Mouse (Mus musculus): ENCODE results near the gene Igfbp3. TPM values are rescaled to one million over a fixed set of nuclear protein-coding genes. Genes with fewer than 3 reads are reported as not detected.

Gene Igfbp3
- polyA plus RNA-seq, 1 experiment from 2014 or later = 7.6 TPM

DNA sequence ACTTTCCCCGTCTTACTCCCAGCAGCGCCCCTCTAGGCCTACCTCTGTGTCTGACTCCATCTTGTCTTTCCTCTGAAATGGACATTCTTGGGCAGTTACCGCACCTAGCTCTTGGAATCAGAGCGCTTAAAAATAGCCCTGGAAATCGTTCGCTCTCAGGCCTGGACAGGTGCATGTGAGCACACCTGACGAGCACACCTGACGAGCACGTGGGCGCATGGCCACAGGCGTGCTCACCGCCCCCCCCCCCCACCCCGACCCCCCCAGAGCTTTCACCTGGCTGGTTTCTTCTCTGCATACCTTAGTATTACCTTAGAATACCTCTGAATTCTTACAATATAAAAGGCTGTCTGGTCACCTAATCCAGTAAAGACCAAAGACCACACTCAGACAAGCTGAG lies 25.3 kb downstream of the Igfbp3 start, which contains the start of gene Gm11985:
Gm11985 (minus strand) TSS at position 101 of the 400 bp plus-strand sequence.
- H3K4me2 ChIP-seq (replicated peaks) = no peak within 1 kb of the TSS
- 0 out of 2 replicates have a peak, but pooled peaks cover 3% of the 10 kb centered on the region for H3K27me3 ChIP-seq
- H3K9ac ChIP-seq (replicated peaks) = no peak within 1 kb of the TSS
- no peaks in the 10 kb centered on the region for H3K9me3 ChIP-seq
- WGBS = 85% methylated on average over 13 of the region's 13 CpGs
- H3K4me1 ChIP-seq = no peaks in the 10 kb centered on the region; the same call in 1 of the 2 replicates
- no peaks in the 10 kb centered on the region for H3K36me3 ChIP-seq
- no peak within 1 kb of the TSS for H3K27ac ChIP-seq (replicated peaks)
- no peak for ATAC-seq (ENCODE audit: low FRiP score, low read depth)
- H3K4me3 ChIP-seq = no peak within 1 kb of the TSS

DNA sequence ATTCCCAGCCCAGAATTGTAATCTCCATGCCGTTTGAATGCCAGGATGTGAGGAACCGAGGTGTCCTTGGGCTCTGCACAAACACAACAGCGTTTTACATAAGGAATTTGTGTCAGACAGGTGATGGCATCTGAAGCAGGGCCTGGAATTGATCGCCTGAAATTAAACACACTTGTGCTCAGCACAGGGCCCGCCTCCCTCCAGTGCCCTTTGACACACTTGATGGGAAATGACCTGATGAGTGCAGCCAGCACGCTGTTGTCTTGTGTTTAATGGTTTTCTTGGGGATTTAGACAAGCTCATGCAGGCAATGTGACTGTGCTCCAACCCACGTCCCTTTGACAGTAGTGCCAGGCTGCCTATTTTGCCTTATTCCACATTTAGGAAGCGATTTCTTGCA lies 26.3 kb downstream of the Igfbp3 start:
- no peak overlapping the region for H3K9ac ChIP-seq (replicated peaks)
- 0 out of 2 replicates have a peak, but pooled peaks cover 3% of the 10 kb centered on the region for H3K27me3 ChIP-seq
- peaks cover 4% of the 10 kb centered on the region; the same call in 1 of the 2 replicates for H3K4me1 ChIP-seq
- H3K36me3 ChIP-seq = no peaks in the 10 kb centered on the region
- no peaks in the 10 kb centered on the region for H3K9me3 ChIP-seq
- no peak overlapping the region for H3K4me2 ChIP-seq (replicated peaks)
- H3K27ac ChIP-seq (replicated peaks) = no peak overlapping the region
- no peak for ATAC-seq (ENCODE audit: low FRiP score, low read depth)
- H3K4me3 ChIP-seq = no peak overlapping the region
- WGBS = 56% methylated on average over 8 of the region's 8 CpGs

DNA sequence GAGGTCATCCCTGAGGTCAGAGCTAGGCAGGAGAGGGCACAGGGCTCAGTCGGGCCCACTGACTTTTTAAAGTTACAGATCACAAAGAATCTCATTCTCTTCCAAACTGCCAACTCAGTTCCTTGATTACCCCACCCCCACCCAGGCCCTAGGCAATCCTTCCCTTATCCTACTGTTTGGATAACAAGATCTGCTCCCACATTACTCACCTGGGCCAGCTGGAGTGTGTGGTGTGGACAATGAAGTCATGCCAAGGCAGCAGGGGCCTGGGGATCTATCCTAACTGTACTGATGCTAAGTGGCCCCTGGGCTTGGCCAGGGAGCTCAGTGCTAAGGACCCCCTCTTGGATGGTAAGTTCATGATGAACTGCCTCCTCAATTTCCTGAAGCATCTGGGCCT lies 29.3 kb downstream of the Igfbp3 start:
- Histone ChIP-seq H3K27ac (replicated peaks) (no peak overlapping the region), H3K36me3 (no peaks in the 10 kb centered on the region), H3K4me1 (peaks cover 10% of the 10 kb centered on the region), H3K4me2 (replicated peaks) (no peak overlapping the region), H3K9ac (replicated peaks) (no peak overlapping the region), H3K27me3 (0 out of 2 replicates have a peak, but pooled peaks cover 3% of the 10 kb centered on the region), H3K4me3 (no peak overlapping the region), H3K9me3 (no peaks in the 10 kb centered on the region)
- 16% methylated on average over 1 of the region's 1 CpGs for WGBS
- no peak for ATAC-seq (ENCODE audit: low FRiP score, low read depth)

DNA sequence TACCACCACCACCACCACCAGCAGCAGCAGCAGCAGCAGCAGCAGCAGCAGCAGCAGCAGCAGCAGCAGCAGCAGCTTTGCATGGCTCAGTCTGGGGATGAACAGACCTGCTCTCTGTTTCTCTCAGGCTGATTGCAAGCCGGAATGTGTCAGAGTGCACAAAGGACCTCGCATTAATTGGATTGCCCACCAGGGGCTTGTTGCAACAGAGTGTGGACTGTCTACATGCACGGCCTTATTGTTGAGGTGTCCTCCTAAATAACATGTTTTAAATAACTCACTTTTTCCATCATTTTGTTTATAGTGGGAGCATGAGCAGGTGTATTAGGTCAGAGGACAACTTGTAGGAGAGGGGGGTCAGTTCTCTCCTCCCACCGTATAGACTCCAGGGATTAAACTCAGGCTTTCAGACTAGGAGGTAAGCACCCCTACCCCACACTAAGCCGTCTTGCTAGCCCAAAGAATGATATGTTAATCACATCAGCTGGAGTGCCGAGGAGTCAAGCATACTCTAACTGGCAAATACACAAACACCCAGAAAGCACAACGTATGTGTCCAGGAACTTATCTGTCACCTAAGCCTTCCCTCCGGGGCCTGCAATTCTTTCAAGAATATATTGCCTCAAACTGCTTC lies 31.2 kb downstream of the Igfbp3 start:
- WGBS = 7% methylated on average over 8 of the region's 8 CpGs
- Histone ChIP-seq H3K4me3 (no peak overlapping the region), H3K4me1 (peaks cover 10% of the 10 kb centered on the region), H3K36me3 (no peaks in the 10 kb centered on the region), H3K4me2 (replicated peaks) (no peak overlapping the region), H3K27me3 (0 out of 2 replicates have a peak, but pooled peaks cover 3% of the 10 kb centered on the region), H3K9me3 (no peaks in the 10 kb centered on the region), H3K9ac (replicated peaks) (no peak overlapping the region), H3K27ac (replicated peaks) (0 out of 2 replicates have a peak overlapping the region, but pooled peaks have one; percentile 7)
- peak; percentile 89 for ATAC-seq (ENCODE audit: low FRiP score, low read depth)

DNA sequence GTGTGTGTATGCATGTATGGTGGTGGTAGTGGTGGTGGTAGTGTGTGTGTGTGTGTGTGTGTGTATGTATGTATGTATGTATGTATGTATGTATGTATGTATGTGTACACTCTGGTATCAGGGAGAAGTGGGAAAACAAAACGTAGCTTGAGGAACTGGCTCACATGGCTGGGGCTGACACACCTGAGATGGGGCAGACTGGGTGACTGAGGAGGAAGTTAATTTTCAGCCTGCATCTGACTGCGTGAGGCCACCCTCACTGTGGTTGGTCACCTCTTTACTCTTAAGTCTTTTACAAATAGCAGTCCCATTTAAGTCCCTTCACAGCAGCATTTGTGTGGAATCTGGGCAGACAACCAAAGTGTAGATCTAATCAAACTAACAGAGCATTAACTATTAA lies 34.4 kb downstream of the Igfbp3 start:
- peaks cover 10% of the 10 kb centered on the region for H3K4me1 ChIP-seq
- no peaks in the 10 kb centered on the region for H3K9me3 ChIP-seq
- H3K27ac ChIP-seq (replicated peaks) = no peak overlapping the region
- 84% methylated on average over 2 of the region's 2 CpGs for WGBS
- no peak for ATAC-seq (ENCODE audit: low FRiP score, low read depth)
- H3K9ac ChIP-seq (replicated peaks) = no peak overlapping the region
- no peaks in the 10 kb centered on the region for H3K36me3 ChIP-seq
- H3K4me2 ChIP-seq (replicated peaks) = no peak overlapping the region
- H3K27me3 ChIP-seq = no peaks in the 10 kb centered on the region
- H3K4me3 ChIP-seq = no peak overlapping the region

DNA sequence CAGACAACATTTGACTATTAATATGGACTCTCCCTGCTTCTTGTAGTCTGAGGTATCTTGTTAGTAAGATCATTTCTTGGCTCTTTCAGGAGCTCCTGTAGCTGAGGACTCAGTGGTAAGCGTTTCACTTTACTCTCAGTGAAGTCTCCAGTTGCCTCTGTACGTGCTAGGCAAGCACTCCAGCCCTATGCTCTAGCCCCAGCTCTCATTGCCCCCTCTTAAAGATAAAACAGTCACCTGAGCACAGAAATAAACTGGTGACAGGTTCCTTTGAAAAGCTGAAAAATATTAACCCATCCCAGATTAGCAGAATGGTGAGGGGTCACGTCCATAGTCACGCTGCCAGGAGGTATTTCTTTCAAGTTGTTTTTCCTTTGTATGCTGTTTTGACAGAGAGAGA lies 35.0 kb downstream of the Igfbp3 start:
- H3K4me1 ChIP-seq = peaks cover 10% of the 10 kb centered on the region
- WGBS = 76% methylated on average over 4 of the region's 4 CpGs
- no peak for ATAC-seq (ENCODE audit: low FRiP score, low read depth)
- no peak overlapping the region for H3K4me2 ChIP-seq (replicated peaks)
- H3K9me3 ChIP-seq = no peaks in the 10 kb centered on the region
- H3K36me3 ChIP-seq = no peaks in the 10 kb centered on the region
- no peak overlapping the region for H3K27ac ChIP-seq (replicated peaks)
- no peak overlapping the region for H3K9ac ChIP-seq (replicated peaks)
- no peaks in the 10 kb centered on the region for H3K27me3 ChIP-seq
- H3K4me3 ChIP-seq = no peak overlapping the region

DNA sequence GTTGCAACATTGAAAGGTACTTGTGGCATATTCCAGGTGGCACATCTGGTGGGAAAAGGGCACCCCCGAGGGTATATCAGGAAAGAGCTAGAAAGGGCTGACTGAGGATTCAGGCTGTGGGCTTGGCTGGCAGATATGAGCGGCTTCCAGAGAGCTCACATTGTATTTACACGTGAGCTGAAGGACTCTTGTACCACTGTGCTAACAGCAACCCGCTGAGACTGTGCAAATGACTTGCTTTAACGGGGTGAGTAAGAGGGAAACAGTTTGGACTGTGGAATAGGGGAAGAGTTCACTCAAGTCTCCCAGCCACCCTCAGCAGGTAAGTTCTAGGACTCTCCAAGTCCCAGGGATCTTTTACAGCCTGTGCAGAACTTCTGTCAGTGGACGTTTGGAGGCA lies 40.1 kb downstream of the Igfbp3 start:
- Histone ChIP-seq H3K36me3 (0 out of 2 replicates have a peak, but pooled peaks cover 5% of the 10 kb centered on the region), H3K9me3 (no peaks in the 10 kb centered on the region), H3K27me3 (no peaks in the 10 kb centered on the region), H3K4me3 (no peak overlapping the region), H3K4me1 (no peaks in the 10 kb centered on the region), H3K27ac (replicated peaks) (no peak overlapping the region), H3K4me2 (replicated peaks) (no peak overlapping the region), H3K9ac (replicated peaks) (no peak overlapping the region)
- WGBS = 83% methylated on average over 6 of the region's 6 CpGs
- no peak for ATAC-seq (ENCODE audit: low FRiP score, low read depth)

DNA sequence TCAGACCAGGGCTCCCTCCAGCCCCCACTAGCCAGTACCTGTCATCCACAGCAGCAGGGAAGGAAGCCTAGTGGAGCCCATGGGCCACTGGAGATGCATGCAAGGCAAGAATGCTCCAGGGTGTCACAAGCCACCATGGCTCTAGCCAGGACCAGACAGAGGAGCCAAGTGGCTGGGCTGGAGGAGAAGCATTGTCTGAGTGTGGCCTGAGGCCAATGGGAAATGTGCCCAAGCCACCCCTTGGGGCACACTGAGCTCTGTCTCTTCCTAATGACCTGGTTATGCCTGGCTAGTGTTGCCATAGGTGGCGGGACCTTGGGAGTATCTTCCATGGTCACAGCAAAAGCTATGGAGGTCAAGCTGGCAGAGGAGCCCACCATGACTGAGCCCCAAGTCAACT lies 44.1 kb downstream of the Igfbp3 start:
- H3K9me3 ChIP-seq = no peaks in the 10 kb centered on the region
- no peak overlapping the region for H3K27ac ChIP-seq (replicated peaks)
- no peak overlapping the region for H3K4me3 ChIP-seq
- H3K27me3 ChIP-seq = no peaks in the 10 kb centered on the region
- 96% methylated on average over 1 of the region's 1 CpGs for WGBS
- no peak for ATAC-seq (ENCODE audit: low FRiP score, low read depth)
- H3K4me1 ChIP-seq = no peaks in the 10 kb centered on the region
- H3K9ac ChIP-seq (replicated peaks) = no peak overlapping the region
- H3K36me3 ChIP-seq = 0 out of 2 replicates have a peak, but pooled peaks cover 5% of the 10 kb centered on the region
- no peak overlapping the region for H3K4me2 ChIP-seq (replicated peaks)

DNA sequence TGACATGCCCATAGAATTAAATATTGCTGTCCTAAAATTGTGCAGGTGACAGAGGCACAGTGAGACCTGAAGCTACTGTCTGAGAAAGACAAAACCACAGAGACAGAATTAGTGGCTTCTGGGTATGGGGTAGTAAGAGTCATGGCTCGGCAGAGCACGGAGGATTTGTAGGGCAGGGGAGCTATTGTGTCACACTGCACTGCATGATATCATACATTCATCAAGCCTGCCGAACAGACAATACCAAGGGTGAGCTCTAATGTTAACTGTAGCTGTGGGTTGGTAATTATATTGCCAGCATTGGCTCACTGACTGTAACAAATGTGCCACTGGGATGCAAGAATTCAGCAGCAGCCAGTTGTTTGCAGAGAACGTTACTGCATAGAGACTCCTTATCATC lies 49.3 kb downstream of the Igfbp3 start:
- H3K4me3 ChIP-seq = no peak overlapping the region
- ATAC-seq (ENCODE audit: low FRiP score, low read depth) = no peak
- 0 out of 2 replicates have a peak, but pooled peaks cover under 1% of the 10 kb centered on the region for H3K36me3 ChIP-seq
- H3K4me1 ChIP-seq = peaks cover 13% of the 10 kb centered on the region; the same call in 1 of the 2 replicates
- no peaks in the 10 kb centered on the region for H3K9me3 ChIP-seq
- H3K4me2 ChIP-seq (replicated peaks) = no peak overlapping the region
- H3K9ac ChIP-seq (replicated peaks) = no peak overlapping the region
- no peak overlapping the region for H3K27ac ChIP-seq (replicated peaks)
- no peaks in the 10 kb centered on the region for H3K27me3 ChIP-seq
- 60% methylated on average over 4 of the region's 4 CpGs for WGBS

DNA sequence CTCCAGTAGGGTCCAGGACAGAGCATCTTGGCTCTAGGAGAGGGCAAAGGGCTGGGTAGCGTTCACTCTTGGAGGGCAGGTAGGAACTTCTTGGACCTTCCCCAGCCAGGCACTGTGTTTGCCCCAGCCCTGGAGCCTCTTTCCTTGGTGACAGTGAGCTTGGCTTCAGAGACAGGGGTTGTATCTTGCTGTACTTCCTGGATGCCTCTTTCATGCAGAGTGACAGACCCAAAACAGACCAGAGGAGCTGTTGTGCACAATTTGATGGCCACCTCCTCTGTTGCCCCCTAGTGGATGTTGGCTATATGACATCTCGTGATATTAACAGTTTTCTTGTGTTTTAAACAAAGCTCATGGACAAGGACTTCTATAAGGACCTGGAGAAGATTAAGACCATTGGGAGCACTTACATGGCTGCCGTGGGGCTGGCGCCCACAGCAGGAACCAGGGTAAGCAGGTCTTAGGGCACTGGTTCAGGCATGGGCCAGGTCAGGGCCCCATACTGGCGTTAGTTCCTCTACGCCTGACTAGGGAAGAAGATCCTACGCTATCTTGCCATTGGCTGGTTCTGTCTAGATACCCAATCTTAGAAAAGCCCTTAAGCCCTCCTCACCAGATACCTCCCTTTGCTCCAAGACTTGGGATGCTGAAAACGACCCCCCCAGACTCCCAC lies 52.1 kb downstream of the Igfbp3 start:
- ATAC-seq (ENCODE audit: low FRiP score, low read depth) = peak; percentile 50; the same call in 1 of the 2 replicates
- Histone ChIP-seq H3K36me3 (no peaks in the 10 kb centered on the region), H3K4me3 (no peak overlapping the region), H3K27ac (replicated peaks) (no peak overlapping the region), H3K4me2 (replicated peaks) (no peak overlapping the region), H3K9ac (replicated peaks) (no peak overlapping the region), H3K9me3 (no peaks in the 10 kb centered on the region), H3K27me3 (no peaks in the 10 kb centered on the region), H3K4me1 (peaks cover 13% of the 10 kb centered on the region; the same call in 1 of the 2 replicates)
- 78% methylated on average over 8 of the region's 8 CpGs for WGBS

DNA sequence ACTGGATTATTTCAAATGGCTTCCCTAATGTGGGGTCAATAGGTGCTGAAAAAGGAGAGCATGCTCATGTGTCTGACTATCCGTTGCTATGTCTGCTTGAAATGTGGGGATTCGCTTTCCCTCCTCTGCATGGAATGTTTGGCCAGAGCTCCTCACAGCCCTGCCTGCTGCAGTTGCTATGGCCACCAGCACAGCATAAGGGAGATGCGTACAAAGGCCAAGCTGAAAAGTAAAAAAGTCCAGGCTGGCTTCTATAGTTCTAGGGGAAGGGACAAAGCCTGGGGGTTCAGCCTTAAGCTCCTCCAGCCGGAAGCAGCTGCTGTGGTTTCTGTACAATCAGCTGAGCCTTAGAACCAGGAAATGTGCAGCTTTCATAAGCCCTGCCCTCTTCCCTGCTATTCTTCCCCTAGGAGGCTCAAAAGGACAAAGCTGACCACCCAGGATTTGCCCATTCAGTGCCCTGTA lies 53.1 kb downstream of the Igfbp3 start:
- Histone ChIP-seq H3K9ac (replicated peaks) (no peak overlapping the region), H3K9me3 (no peaks in the 10 kb centered on the region), H3K36me3 (no peaks in the 10 kb centered on the region), H3K4me2 (replicated peaks) (no peak overlapping the region), H3K27ac (replicated peaks) (peak overlapping the region; percentile 63), H3K27me3 (no peaks in the 10 kb centered on the region), H3K4me1 (peaks cover 13% of the 10 kb centered on the region; the same call in 1 of the 2 replicates), H3K4me3 (no peak overlapping the region)
- peak; percentile 73 for ATAC-seq (ENCODE audit: low FRiP score, low read depth)
- 22% methylated on average over 4 of the region's 4 CpGs for WGBS

DNA sequence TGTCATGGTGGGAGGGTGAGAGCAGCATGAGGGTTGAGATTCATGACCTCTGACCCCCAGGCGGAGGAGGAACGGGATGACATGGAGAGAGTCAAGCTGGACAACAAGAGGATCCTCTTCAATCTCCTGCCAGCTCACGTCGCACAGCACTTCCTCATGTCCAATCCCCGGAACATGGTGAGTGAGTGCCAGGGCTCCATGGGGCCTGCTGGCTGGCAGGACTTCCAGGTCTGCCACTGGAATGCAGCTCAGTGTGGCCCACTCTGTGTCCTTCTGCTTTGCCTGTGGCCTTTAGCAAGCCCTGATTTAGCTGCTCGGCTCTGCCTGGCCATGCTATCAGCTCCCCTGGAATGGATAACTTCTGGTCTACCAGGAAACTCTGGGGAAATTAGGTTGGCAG lies 53.6 kb downstream of the Igfbp3 start:
- no peak overlapping the region for H3K9ac ChIP-seq (replicated peaks)
- H3K4me2 ChIP-seq (replicated peaks) = no peak overlapping the region
- no peaks in the 10 kb centered on the region for H3K9me3 ChIP-seq
- no peaks in the 10 kb centered on the region for H3K27me3 ChIP-seq
- H3K4me1 ChIP-seq = peaks cover 13% of the 10 kb centered on the region; the same call in 1 of the 2 replicates
- H3K36me3 ChIP-seq = no peaks in the 10 kb centered on the region
- WGBS = 74% methylated on average over 6 of the region's 6 CpGs
- 0 out of 2 replicates have a peak overlapping the region, but pooled peaks have one; percentile 22 for H3K27ac ChIP-seq (replicated peaks)
- no peak for ATAC-seq (ENCODE audit: low FRiP score, low read depth)
- H3K4me3 ChIP-seq = no peak overlapping the region
